Mouse (Mus musculus): Measurements from ENCODE around the gene Pram1. TPM values are rescaled to one million over a fixed set of nuclear protein-coding genes. Genes with fewer than 3 reads are reported as not detected.

Gene Pram1
- total RNA-seq, 2 experiments from 2014 or later = 0.50 TPM; not detected in 1

- no peak for DNase-seq
These were observed 36.0 kb downstream of the Pram1 start for GRCm38 (mm10) chr17:33673837-33674236.

GRCm38 (mm10) chr17:33675452-33675851 is 37.6 kb downstream of the Pram1 start:
- no peak for DNase-seq

- no peak for DNase-seq
These were observed 38.2 kb downstream of the Pram1 start for GRCm38 (mm10) chr17:33676086-33676485.

- no peak for DNase-seq
These were observed 40.9 kb downstream of the Pram1 start for GRCm38 (mm10) chr17:33678771-33679170.

- DNase-seq = no peak
These were observed 43.9 kb downstream of the Pram1 start for GRCm38 (mm10) chr17:33681767-33682166.

- peak; percentile 79 to 80 for DNase-seq
These were observed 46.9 kb downstream of the Pram1 start for GRCm38 (mm10) chr17:33684671-33685231.

GRCm38 (mm10) chr17:33685249-33685653 is 47.4 kb downstream of the Pram1 start:
- DNase-seq = peak; percentile 97

- no peak for DNase-seq
These were observed 48.9 kb downstream of the Pram1 start, which contains the start of gene Hnrnpm for GRCm38 (mm10) chr17:33686760-33687159. TSS of gene Hnrnpm (minus strand) at chr17:33686860.

Other genes with a start within 250 kb of the Pram1 start
- 10 to 100 TPM; 11.6 to 12.5 TPM for gene Zfp101, start 243.4 kb upstream of the Pram1 start, total RNA-seq (2021)
- not detected for gene Actl9, start 205.2 kb upstream of the Pram1 start, total RNA-seq (2021)
- gene Adamts10, start 113.9 kb upstream of the Pram1 start, total RNA-seq (2021) = 10 to 100 TPM; 25.3 to 36.6 TPM
- 1 to 10 TPM; 1.4 to 1.8 TPM for gene Myo1f, start 82.3 kb upstream of the Pram1 start, total RNA-seq (2021)
- gene Zfp414, start 9.0 kb upstream of the Pram1 start, total RNA-seq (2021) = 10 to 100 TPM; 46.2 to 46.7 TPM
- 100 to 1,000 TPM; 157 to 166 TPM for gene Hnrnpm, start 48.8 kb downstream of the Pram1 start, total RNA-seq (2021)
- gene March2, start 80.6 kb downstream of the Pram1 start, total RNA-seq (2021) = 10 to 100 TPM; 83.7 to 88.1 TPM
- 100 to 1,000 TPM; 280 to 301 TPM for gene Rab11b, start 122.5 kb downstream of the Pram1 start, total RNA-seq (2021)
- 1 to 10 TPM; 3.3 to 5.9 TPM for gene Angptl4, start 143.8 kb downstream of the Pram1 start, total RNA-seq (2021)
- gene Kank3, start 172.5 kb downstream of the Pram1 start, total RNA-seq (2021) = 10 to 100 TPM; 35.0 to 36.2 TPM
- gene Rps28, start 186.5 kb downstream of the Pram1 start, total RNA-seq (2021) = 100 to 1,000 TPM; 742 to 754 TPM
- gene Ndufa7, start 186.5 kb downstream of the Pram1 start, total RNA-seq (2021) = 100 to 1,000 TPM; 207 to 228 TPM
- 10 to 100 TPM; 22.2 to 24.9 TPM for gene Cd320, start 205.0 kb downstream of the Pram1 start, total RNA-seq (2021)
- gene Gm7029, start 235.8 kb downstream of the Pram1 start, total RNA-seq (2021) = not detected